Mouse (Mus musculus) E14TG2a.4 (cell line): ENCODE data around the gene Rnase4.

ENCODE experiments used
- CTCF ChIP-seq: conservative IDR thresholded peaks from 2 replicates; pipeline ENCODE4 v1.5.1; 2014; ENCODE audit warnings: low read length
- POU5F1 ChIP-seq: IDR thresholded peaks from 2 replicates; pipeline ENCODE4 v1.6.1; 2014; ENCODE audit warnings: low read length, borderline replicate concordance

GRCm38 (mm10) chr14:51103217-51103616, 12.3 kb downstream of the Rnase4 start:
- TF ChIP-seq CTCF (peak; percentile 64), POU5F1 (no peak)
